Mouse (Mus musculus) MEL (cell line): ENCODE results near the gene Dpp9. TPM values are rescaled to one million over a fixed set of nuclear protein-coding genes. Genes with fewer than 3 reads are reported as not detected.

ENCODE experiments used
- DNase-seq: peaks from one replicate; pipeline ENCODE4 v3.0.0; 2011; ENCODE audit warnings: low read depth, low spot score
- H3K27ac ChIP-seq: 2 replicates; pipeline ENCODE4 v1.5.1; 2012; ENCODE audit warnings: low read depth, mild to moderate bottlenecking, control low read depth, low read length, moderate library complexity; ENCODE audit not compliant: control insufficient read depth
- H3K27me3 ChIP-seq, 2 experiments: fragments of 150-350 bp in 1 of 2; sonication (generic) in 1 of 2; 2 replicates each; pipeline ENCODE4 v1.6.1; 2012; ENCODE audit warnings: low read length in 2 of 2, mild to moderate bottlenecking in 2 of 2, improper control_type of control experiment in 1 of 2, moderate library complexity in 1 of 2; ENCODE audit not compliant: insufficient read depth in 2 of 2, control insufficient read depth in 1 of 2
- H3K36me3 ChIP-seq, 2 experiments: 2 replicates each; pipeline ENCODE4 v1.6.1; 2012 to 2014; ENCODE audit warnings: low read length in 2 of 2, improper control_type of control experiment in 1 of 2, inconsistent platforms in 1 of 2, mild to moderate bottlenecking in 1 of 2; ENCODE audit not compliant: insufficient read depth in 2 of 2, control insufficient read depth in 1 of 2
- H3K4me1 ChIP-seq, 2 experiments: fragments of 150-350 bp in 1 of 2; sonication (generic) in 1 of 2; 2 replicates each; pipeline ENCODE4 v1.6.1; 2012; ENCODE audit warnings: low read length in 2 of 2, improper control_type of control experiment in 1 of 2, mild to moderate bottlenecking in 1 of 2; ENCODE audit not compliant: insufficient read depth in 2 of 2, control insufficient read depth in 1 of 2
- H3K4me3 ChIP-seq, 2 experiments: fragments of 150-350 bp in 1 of 2; sonication (generic) in 1 of 2; 2 replicates each; pipeline ENCODE4 v1.5.1; 2012; ENCODE audit warnings: low read depth in 2 of 2, low read length in 2 of 2, mild to moderate bottlenecking in 2 of 2, moderate library complexity in 2 of 2, control low read depth in 1 of 2, improper control_type of control experiment in 1 of 2; ENCODE audit not compliant: control insufficient read depth in 1 of 2, insufficient read depth in 1 of 2
- H3K79me2 ChIP-seq: 2 replicates; pipeline ENCODE4 v1.6.1; 2012; ENCODE audit warnings: mild to moderate bottlenecking, low read length, moderate library complexity; ENCODE audit not compliant: control insufficient read depth, poor library complexity, insufficient read depth
- H3K9ac ChIP-seq: 2 replicates; pipeline ENCODE4 v1.6.1; 2012; ENCODE audit warnings: low read depth, mild to moderate bottlenecking, control low read depth, low read length, moderate library complexity; ENCODE audit not compliant: control insufficient read depth, poor library complexity, severe bottlenecking
- H3K9me3 ChIP-seq: fragments of 150-350 bp; sonication (generic); replicated peaks from 2 replicates; pipeline ENCODE4 v1.6.1; 2012; ENCODE audit warnings: mild to moderate bottlenecking, low read length, improper control_type of control experiment, moderate library complexity; ENCODE audit not compliant: insufficient read depth
- BHLHE40 ChIP-seq: IDR thresholded peaks from 2 replicates; pipeline ENCODE4 v1.6.1; 2012; ENCODE audit warnings: low read depth, mild to moderate bottlenecking, inconsistent platforms, low read length, improper control_type of control experiment, borderline replicate concordance
- CHD1 ChIP-seq: IDR thresholded peaks from 2 replicates; pipeline ENCODE4 v1.6.1; 2012; ENCODE audit warnings: low read depth, mild to moderate bottlenecking, inconsistent platforms, low read length, improper control_type of control experiment
- CHD2 ChIP-seq: IDR thresholded peaks from 2 replicates; pipeline ENCODE4 v1.6.1; 2011; ENCODE audit warnings: low read length, improper control_type of control experiment
- EP300 ChIP-seq, 2 experiments: IDR thresholded peaks; 2 replicates each; pipeline ENCODE4 v1.6.1; 2011; ENCODE audit warnings: improper control_type of control experiment in 2 of 2, low read length in 2 of 2, low read depth in 1 of 2, mild to moderate bottlenecking in 1 of 2
- ETS1 ChIP-seq: IDR thresholded peaks from 2 replicates; pipeline ENCODE4 v1.6.1; 2012; ENCODE audit warnings: low read depth, mild to moderate bottlenecking, inconsistent platforms, low read length, improper control_type of control experiment, moderate library complexity
- HCFC1 ChIP-seq: IDR thresholded peaks from 2 replicates; pipeline ENCODE4 v1.6.1; 2012; ENCODE audit warnings: low read depth, mild to moderate bottlenecking, inconsistent platforms, low read length, improper control_type of control experiment, moderate library complexity
- JUND ChIP-seq: IDR thresholded peaks from 2 replicates; pipeline ENCODE4 v1.6.1; 2011; ENCODE audit warnings: low read depth, mild to moderate bottlenecking, improper control_type of control experiment, low read length
- KAT2A ChIP-seq: conservative IDR thresholded peaks from 2 replicates; pipeline ENCODE4 v1.6.1; 2012; ENCODE audit warnings: low read depth, low read length, improper control_type of control experiment, inconsistent platforms
- MAFK ChIP-seq: IDR thresholded peaks from 2 replicates; pipeline ENCODE4 v1.6.1; 2011; ENCODE audit warnings: low read depth, mild to moderate bottlenecking, low read length, improper control_type of control experiment, borderline replicate concordance
- MAX ChIP-seq: IDR thresholded peaks from 2 replicates; pipeline ENCODE4 v1.6.1; 2011; ENCODE audit warnings: low read length, improper control_type of control experiment
- MAZ ChIP-seq: IDR thresholded peaks from 2 replicates; pipeline ENCODE4 v1.6.1; 2012; ENCODE audit warnings: low read depth, mild to moderate bottlenecking, inconsistent platforms, low read length, improper control_type of control experiment
- MEF2A ChIP-seq: IDR thresholded peaks from 2 replicates; pipeline ENCODE4 v1.6.1; 2014; ENCODE audit warnings: low read depth, mild to moderate bottlenecking, inconsistent platforms, low read length, improper control_type of control experiment; ENCODE audit not compliant: poor library complexity, insufficient replicate concordance, severe bottlenecking; ENCODE audit errors: extremely low read depth
- MXI1 ChIP-seq: IDR thresholded peaks from 2 replicates; pipeline ENCODE4 v1.6.1; 2011; ENCODE audit warnings: mild to moderate bottlenecking, low read depth, low read length, improper control_type of control experiment
- MYB ChIP-seq: IDR thresholded peaks from 2 replicates; pipeline ENCODE4 v1.6.1; 2011; ENCODE audit warnings: mild to moderate bottlenecking, low read depth, low read length, improper control_type of control experiment
- MYC ChIP-seq: IDR thresholded peaks from 2 replicates; pipeline ENCODE4 v1.6.1; 2011; ENCODE audit warnings: low read depth, mild to moderate bottlenecking, low read length, improper control_type of control experiment, moderate library complexity
- NELFE ChIP-seq: IDR thresholded peaks from 2 replicates; pipeline ENCODE4 v1.6.1; 2011; ENCODE audit warnings: low read depth, low read length, improper control_type of control experiment
- NRF1 ChIP-seq: IDR thresholded peaks from 2 replicates; pipeline ENCODE4 v1.6.1; 2014; ENCODE audit warnings: low read depth, mild to moderate bottlenecking, inconsistent platforms, low read length, improper control_type of control experiment, moderate library complexity; ENCODE audit not compliant: poor library complexity, insufficient read depth, severe bottlenecking
- POLR2A ChIP-seq, 2 experiments: IDR thresholded peaks; 2 replicates each; pipeline ENCODE4 v1.6.1; 2011 to 2012; ENCODE audit warnings: low read length in 2 of 2, mild to moderate bottlenecking in 2 of 2, control low read depth in 1 of 2, improper control_type of control experiment in 1 of 2, low read depth in 1 of 2, moderate library complexity in 1 of 2; ENCODE audit not compliant: control insufficient read depth in 1 of 2, insufficient read depth in 1 of 2, poor library complexity in 1 of 2
- POLR2AphosphoS5 ChIP-seq: IDR thresholded peaks from 2 replicates; pipeline ENCODE4 v1.6.1; 2012; ENCODE audit warnings: low read depth, borderline replicate concordance, mild to moderate bottlenecking, inconsistent platforms, low read length, moderate library complexity, mixed read lengths
- SIN3A ChIP-seq: IDR thresholded peaks from 2 replicates; pipeline ENCODE4 v1.6.1; 2012; ENCODE audit warnings: low read length, improper control_type of control experiment, inconsistent platforms
- SMC3 ChIP-seq: IDR thresholded peaks from 2 replicates; pipeline ENCODE4 v1.6.1; 2011; ENCODE audit warnings: low read depth, low read length, improper control_type of control experiment
- TAL1 ChIP-seq: IDR thresholded peaks from 2 replicates; pipeline ENCODE4 v1.6.1; 2012; ENCODE audit warnings: mild to moderate bottlenecking, inconsistent platforms, low read length, moderate library complexity, mixed read lengths
- TBP ChIP-seq: IDR thresholded peaks from 2 replicates; pipeline ENCODE4 v1.8.0; 2011; ENCODE audit warnings: low read depth, low read length, improper control_type of control experiment
- TCF12 ChIP-seq: IDR thresholded peaks from 2 replicates; pipeline ENCODE4 v1.6.1; 2014; ENCODE audit warnings: low read depth, mild to moderate bottlenecking, inconsistent platforms, low read length, improper control_type of control experiment, moderate library complexity
- UBTF ChIP-seq: IDR thresholded peaks from 2 replicates; pipeline ENCODE4 v1.6.1; 2012; ENCODE audit warnings: low read depth, mild to moderate bottlenecking, inconsistent platforms, low read length, improper control_type of control experiment, moderate library complexity, borderline replicate concordance; ENCODE audit not compliant: insufficient read depth
- USF1 ChIP-seq: IDR thresholded peaks from 2 replicates; pipeline ENCODE4 v1.6.1; 2014; ENCODE audit warnings: low read depth, mild to moderate bottlenecking, inconsistent platforms, low read length, improper control_type of control experiment, moderate library complexity
- USF2 ChIP-seq, 2 experiments: IDR thresholded peaks; 2 replicates each; pipeline ENCODE4 v1.6.1; 2011 to 2012; ENCODE audit warnings: improper control_type of control experiment in 2 of 2, low read length in 2 of 2, borderline replicate concordance in 1 of 2, inconsistent platforms in 1 of 2, low read depth in 1 of 2, mild to moderate bottlenecking in 1 of 2; ENCODE audit not compliant: insufficient read depth in 1 of 2
- ZMIZ1 ChIP-seq: IDR thresholded peaks from 2 replicates; pipeline ENCODE4 v1.6.1; 2012; ENCODE audit warnings: low read depth, mild to moderate bottlenecking, inconsistent platforms, low read length, improper control_type of control experiment, moderate library complexity
- polyA plus RNA-seq, 2 experiments: library from polyadenylated mRNA; stranded (reverse) in 1 of 2; unstranded in 1 of 2; fragments of >175 nt in 1 of 2; fragments of >200 nt in 1 of 2; gene quantifications; 2 replicates each; pipeline versions ENCODE4 v1.2.1 to v1.2.4; 2012; ENCODE audit warnings: low replicate concordance in 2 of 2, low read depth in 1 of 2; ENCODE audit not compliant: insufficient read length in 2 of 2, insufficient read depth in 1 of 2, missing spikeins in 1 of 2
- total RNA-seq: library from RNA; depleted of rRNA; stranded (reverse); fragments of 300-350 nt; gene quantifications from 2 replicates; pipeline ENCODE4 v1.2.3, GENCODE M21; 2012

Dpp9 gene
- total and polyA plus RNA-seq, 3 experiments: 36.3 to 67.2 TPM; not detected in 1

DNA sequence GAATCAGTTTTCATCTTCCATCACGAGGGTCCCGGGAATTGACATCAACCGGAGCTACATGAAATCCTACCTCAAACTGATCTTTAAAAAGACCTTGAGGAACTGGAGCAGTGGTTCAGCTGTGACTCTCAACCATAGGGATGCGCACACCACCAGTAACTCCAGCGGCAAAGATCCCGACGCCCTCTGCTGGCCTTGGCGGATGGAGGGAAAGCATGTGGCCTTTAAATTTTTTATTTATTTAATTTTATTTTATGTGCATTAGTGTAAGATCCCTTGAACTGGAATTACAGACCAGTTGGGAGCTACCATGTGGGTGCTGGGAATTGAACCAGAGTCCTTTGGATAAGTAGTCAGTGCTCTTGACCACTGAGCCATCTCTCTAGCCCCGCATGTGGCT is 36.7 kb upstream of the Dpp9 start (continued):
- TF ChIP-seq MEF2A (no peak), KAT2A (no peak), SMC3 (peak; percentile 62), POLR2A (IDR thresholded peaks at IDR 0.05; ENCODE audit: control insufficient read depth in 1 of 2, insufficient read depth in 1 of 2, low read depth in 1 of 2, low read length in 2 of 2, poor library complexity in 1 of 2) (no peak), NELFE (no peak)

DNA sequence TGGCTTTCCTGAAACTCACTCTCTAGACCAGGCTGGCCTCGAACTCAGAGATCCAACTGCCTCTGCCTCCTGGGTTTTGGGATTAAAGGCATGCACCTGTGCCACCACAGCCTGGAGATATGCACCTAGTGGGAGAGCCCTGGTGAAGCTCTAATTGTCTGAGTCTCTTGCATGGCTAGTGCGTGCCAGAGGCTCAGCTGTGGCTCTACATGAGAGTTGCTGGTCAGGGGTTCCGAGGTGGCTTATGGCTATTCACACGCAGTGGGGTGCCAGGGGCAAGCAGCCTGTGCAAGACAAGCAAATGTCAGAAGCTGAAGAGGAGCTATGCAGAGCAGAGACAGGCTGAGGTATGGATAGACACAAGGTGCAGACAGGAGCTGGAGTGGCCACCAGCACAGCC is 36.0 kb upstream of the Dpp9 start:
- no peak for TF ChIP-seq SIN3A
- no peak for TF ChIP-seq CHD2
- no peak for TF ChIP-seq TCF12
- no peak for TF ChIP-seq MAZ
- no peak for TF ChIP-seq HCFC1
- TF ChIP-seq MAFK: no peak
- no peak for TF ChIP-seq MYB
- no peak for TF ChIP-seq JUND
- no peak for TF ChIP-seq TAL1
- no peak for TF ChIP-seq EP300 (IDR thresholded peaks at IDR 0.05; ENCODE audit: low read depth in 1 of 2, low read length in 2 of 2)
- Histone ChIP-seq H3K9me3 (no peaks in the 10 kb centered on the region), H3K9ac (peak overlapping the region; percentile 72; the same call in 1 of the 2 replicates), H3K79me2 (peaks cover 29% of the 10 kb centered on the region), H3K27me3 (no peaks in the 10 kb centered on the region), H3K4me3 (no peak overlapping the region), H3K4me1 (peaks cover 0 to 28% of the 10 kb centered on the region in 2 experiments; a peak in 2 of 4 replicates), H3K27ac (no peak overlapping the region), H3K36me3 (peaks cover 0 to 20% of the 10 kb centered on the region in 2 experiments; a peak in 2 of 4 replicates)
- DNase-seq: no peak

- Histone ChIP-seq H3K4me3 (no peak overlapping the region), H3K27me3 (peaks cover 3 to 13% of the 10 kb centered on the region in 2 experiments; a peak in 2 of 4 replicates), H3K4me1 (peaks cover 0 to 11% of the 10 kb centered on the region in 2 experiments; a peak in 1 of 4 replicates), H3K36me3 (peaks cover 0 to 3% of the 10 kb centered on the region in 2 experiments; a peak in 1 of 4 replicates), H3K9ac (no peak overlapping the region), H3K27ac (no peak overlapping the region), H3K9me3 (no peaks in the 10 kb centered on the region), H3K79me2 (no peaks in the 10 kb centered on the region; the same call in 1 of the 2 replicates)
- peak; percentile 76 for DNase-seq
- TF ChIP-seq ETS1: no peak
- no peak for TF ChIP-seq KAT2A
- TF ChIP-seq MAX: no peak
- TF ChIP-seq EP300 (IDR thresholded peaks at IDR 0.05; ENCODE audit: low read depth in 1 of 2, low read length in 2 of 2): peak in 1 of 2 experiments; percentile 13; a peak in 1 of 4 replicates
- TF ChIP-seq JUND: no peak
- TF ChIP-seq UBTF: no peak
- peak; percentile 52 for TF ChIP-seq SIN3A
- no peak for TF ChIP-seq MXI1
- TF ChIP-seq TBP: no peak
- no peak for TF ChIP-seq USF2 (IDR thresholded peaks at IDR 0.05; ENCODE audit: borderline replicate concordance in 1 of 2, insufficient read depth in 1 of 2, low read depth in 1 of 2, low read length in 2 of 2)
- no peak for TF ChIP-seq MYC
- no peak for TF ChIP-seq NELFE
- no peak for TF ChIP-seq USF1
- no peak for TF ChIP-seq CHD1
- no peak for TF ChIP-seq HCFC1
- TF ChIP-seq POLR2AphosphoS5: no peak
- no peak for TF ChIP-seq ZMIZ1
- no peak for TF ChIP-seq BHLHE40
- TF ChIP-seq NRF1: no peak
Observed at GRCm38 (mm10) chr17:56251136-56251829, 32.6 kb upstream of the Dpp9 start.
